Mouse (Mus musculus) MEL (cell line): ENCODE data around the gene H2afy. TPM values are rescaled to one million over a fixed set of nuclear protein-coding genes. Genes with fewer than 3 reads are reported as not detected.
A peak's percentile ranks its signal among the peaks of the same experiment; 100 is the strongest.

Experiments
- DNase-seq: peaks from one replicate; pipeline ENCODE4 v3.0.0; 2011; ENCODE audit warnings: low read depth, low spot score
- H3K27ac ChIP-seq: 2 replicates; pipeline ENCODE4 v1.5.1; 2012; ENCODE audit warnings: low read depth, mild to moderate bottlenecking, control low read depth, low read length, moderate library complexity; ENCODE audit not compliant: control insufficient read depth
- H3K27me3 ChIP-seq, 2 experiments: fragments of 150-350 bp in 1 of 2; sonication (generic) in 1 of 2; 2 replicates each; pipeline ENCODE4 v1.6.1; 2012; ENCODE audit warnings: low read length in 2 of 2, mild to moderate bottlenecking in 2 of 2, improper control_type of control experiment in 1 of 2, moderate library complexity in 1 of 2; ENCODE audit not compliant: insufficient read depth in 2 of 2, control insufficient read depth in 1 of 2
- H3K36me3 ChIP-seq, 2 experiments: 2 replicates each; pipeline ENCODE4 v1.6.1; 2012 to 2014; ENCODE audit warnings: low read length in 2 of 2, improper control_type of control experiment in 1 of 2, inconsistent platforms in 1 of 2, mild to moderate bottlenecking in 1 of 2; ENCODE audit not compliant: insufficient read depth in 2 of 2, control insufficient read depth in 1 of 2
- H3K4me1 ChIP-seq, 2 experiments: fragments of 150-350 bp in 1 of 2; sonication (generic) in 1 of 2; 2 replicates each; pipeline ENCODE4 v1.6.1; 2012; ENCODE audit warnings: low read length in 2 of 2, improper control_type of control experiment in 1 of 2, mild to moderate bottlenecking in 1 of 2; ENCODE audit not compliant: insufficient read depth in 2 of 2, control insufficient read depth in 1 of 2
- H3K4me3 ChIP-seq, 2 experiments: fragments of 150-350 bp in 1 of 2; sonication (generic) in 1 of 2; 2 replicates each; pipeline ENCODE4 v1.5.1; 2012; ENCODE audit warnings: low read depth in 2 of 2, low read length in 2 of 2, mild to moderate bottlenecking in 2 of 2, moderate library complexity in 2 of 2, control low read depth in 1 of 2, improper control_type of control experiment in 1 of 2; ENCODE audit not compliant: control insufficient read depth in 1 of 2, insufficient read depth in 1 of 2
- H3K79me2 ChIP-seq: 2 replicates; pipeline ENCODE4 v1.6.1; 2012; ENCODE audit warnings: mild to moderate bottlenecking, low read length, moderate library complexity; ENCODE audit not compliant: control insufficient read depth, poor library complexity, insufficient read depth
- H3K9ac ChIP-seq: 2 replicates; pipeline ENCODE4 v1.6.1; 2012; ENCODE audit warnings: low read depth, mild to moderate bottlenecking, control low read depth, low read length, moderate library complexity; ENCODE audit not compliant: control insufficient read depth, poor library complexity, severe bottlenecking
- H3K9me3 ChIP-seq: fragments of 150-350 bp; sonication (generic); replicated peaks from 2 replicates; pipeline ENCODE4 v1.6.1; 2012; ENCODE audit warnings: mild to moderate bottlenecking, low read length, improper control_type of control experiment, moderate library complexity; ENCODE audit not compliant: insufficient read depth
- BHLHE40 ChIP-seq: IDR thresholded peaks from 2 replicates; pipeline ENCODE4 v1.6.1; 2012; ENCODE audit warnings: low read depth, mild to moderate bottlenecking, inconsistent platforms, low read length, improper control_type of control experiment, borderline replicate concordance
- E2F4 ChIP-seq: IDR thresholded peaks from 2 replicates; pipeline ENCODE4 v1.6.1; 2011; ENCODE audit warnings: low read depth, low read length, improper control_type of control experiment, borderline replicate concordance
- ELF1 ChIP-seq: IDR thresholded peaks from 2 replicates; pipeline ENCODE4 v1.6.1; 2014; ENCODE audit warnings: low read depth, mild to moderate bottlenecking, inconsistent platforms, low read length, improper control_type of control experiment, moderate library complexity
- KAT2A ChIP-seq: conservative IDR thresholded peaks from 2 replicates; pipeline ENCODE4 v1.6.1; 2012; ENCODE audit warnings: low read depth, low read length, improper control_type of control experiment, inconsistent platforms
- MAZ ChIP-seq: IDR thresholded peaks from 2 replicates; pipeline ENCODE4 v1.6.1; 2012; ENCODE audit warnings: low read depth, mild to moderate bottlenecking, inconsistent platforms, low read length, improper control_type of control experiment
- MXI1 ChIP-seq: IDR thresholded peaks from 2 replicates; pipeline ENCODE4 v1.6.1; 2011; ENCODE audit warnings: mild to moderate bottlenecking, low read depth, low read length, improper control_type of control experiment
- NRF1 ChIP-seq: IDR thresholded peaks from 2 replicates; pipeline ENCODE4 v1.6.1; 2014; ENCODE audit warnings: low read depth, mild to moderate bottlenecking, inconsistent platforms, low read length, improper control_type of control experiment, moderate library complexity; ENCODE audit not compliant: poor library complexity, insufficient read depth, severe bottlenecking
- POLR2A ChIP-seq, 2 experiments: IDR thresholded peaks; 2 replicates each; pipeline ENCODE4 v1.6.1; 2011 to 2012; ENCODE audit warnings: low read length in 2 of 2, mild to moderate bottlenecking in 2 of 2, control low read depth in 1 of 2, improper control_type of control experiment in 1 of 2, low read depth in 1 of 2, moderate library complexity in 1 of 2; ENCODE audit not compliant: control insufficient read depth in 1 of 2, insufficient read depth in 1 of 2, poor library complexity in 1 of 2
- POLR2AphosphoS5 ChIP-seq: IDR thresholded peaks from 2 replicates; pipeline ENCODE4 v1.6.1; 2012; ENCODE audit warnings: low read depth, borderline replicate concordance, mild to moderate bottlenecking, inconsistent platforms, low read length, moderate library complexity, mixed read lengths
- RAD21 ChIP-seq: IDR thresholded peaks from 2 replicates; pipeline ENCODE4 v1.6.1; 2011; ENCODE audit warnings: mild to moderate bottlenecking, low read depth, low read length, improper control_type of control experiment
- RCOR1 ChIP-seq: IDR thresholded peaks from 2 replicates; pipeline ENCODE4 v1.6.1; 2012; ENCODE audit warnings: low read depth, mild to moderate bottlenecking, inconsistent platforms, low read length, improper control_type of control experiment
- SMC3 ChIP-seq: IDR thresholded peaks from 2 replicates; pipeline ENCODE4 v1.6.1; 2011; ENCODE audit warnings: low read depth, low read length, improper control_type of control experiment
- TBP ChIP-seq: IDR thresholded peaks from 2 replicates; pipeline ENCODE4 v1.8.0; 2011; ENCODE audit warnings: low read depth, low read length, improper control_type of control experiment
- ZMIZ1 ChIP-seq: IDR thresholded peaks from 2 replicates; pipeline ENCODE4 v1.6.1; 2012; ENCODE audit warnings: low read depth, mild to moderate bottlenecking, inconsistent platforms, low read length, improper control_type of control experiment, moderate library complexity
- polyA plus RNA-seq, 2 experiments: library from polyadenylated mRNA; stranded (reverse) in 1 of 2; unstranded in 1 of 2; fragments of >175 nt in 1 of 2; fragments of >200 nt in 1 of 2; gene quantifications; 2 replicates each; pipeline versions ENCODE4 v1.2.1 to v1.2.4; 2012; ENCODE audit warnings: low replicate concordance in 2 of 2, low read depth in 1 of 2; ENCODE audit not compliant: insufficient read length in 2 of 2, insufficient read depth in 1 of 2, missing spikeins in 1 of 2
- total RNA-seq: library from RNA; depleted of rRNA; stranded (reverse); fragments of 300-350 nt; gene quantifications from 2 replicates; pipeline ENCODE4 v1.2.3, GENCODE M21; 2012

The H2afy gene
- total and polyA plus RNA-seq, 3 experiments: 159 to 245 TPM; not detected in 1

DNA sequence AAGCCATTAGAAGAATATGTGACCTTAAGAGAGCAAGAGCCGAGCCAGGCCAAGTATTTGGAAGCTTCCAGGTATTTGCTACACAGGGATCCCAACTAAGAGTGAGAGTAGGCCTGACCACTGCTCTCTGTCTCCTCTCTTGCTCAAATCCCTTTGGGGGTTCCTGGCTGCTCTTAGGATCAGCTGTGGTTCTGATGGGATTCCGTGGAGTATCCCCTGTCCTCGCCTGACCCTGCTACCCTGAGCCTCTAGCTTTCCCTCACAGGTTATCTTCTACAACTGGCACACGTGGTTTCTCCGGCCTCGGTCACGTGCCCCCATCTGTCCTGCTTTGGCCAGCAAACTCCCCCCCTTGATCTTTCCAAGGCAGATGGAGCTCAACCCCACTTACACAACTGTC lies 3.2 kb downstream of the H2afy start:
- no peak for TF ChIP-seq TBP
- TF ChIP-seq MXI1: no peak
- no peak for TF ChIP-seq ZMIZ1
- no peak for TF ChIP-seq KAT2A
- peak in 1 of 2 experiments; percentile 8; a peak in 1 of 4 replicates for TF ChIP-seq POLR2A (IDR thresholded peaks at IDR 0.05; ENCODE audit: control insufficient read depth in 1 of 2, insufficient read depth in 1 of 2, low read depth in 1 of 2, low read length in 2 of 2, poor library complexity in 1 of 2)
- TF ChIP-seq RCOR1: no peak
- no peak for TF ChIP-seq POLR2AphosphoS5
- TF ChIP-seq MAZ: no peak
- DNase-seq: no peak
- Histone ChIP-seq H3K79me2 (peaks cover 51% of the 10 kb centered on the region), H3K9ac (no peak overlapping the region), H3K27ac (no peak overlapping the region), H3K36me3 (peaks cover 4 to 5% of the 10 kb centered on the region in 2 experiments), H3K9me3 (no peaks in the 10 kb centered on the region), H3K4me1 (peaks cover 0 to 6% of the 10 kb centered on the region in 2 experiments; a peak in 3 of 4 replicates), H3K27me3 (peaks cover 0 to 2% of the 10 kb centered on the region in 2 experiments; a peak in 2 of 4 replicates), H3K4me3 (no peak overlapping the region)

- no peaks in the 10 kb centered on the region; a peak in 1 of 4 replicates for H3K27me3 ChIP-seq
- H3K9ac ChIP-seq: no peak overlapping the region
- no peak overlapping the region for H3K27ac ChIP-seq
- H3K4me3 ChIP-seq: no peak overlapping the region
- H3K9me3 ChIP-seq: no peaks in the 10 kb centered on the region
- peaks cover 5 to 6% of the 10 kb centered on the region in 2 experiments for H3K36me3 ChIP-seq
- no peak for DNase-seq
- H3K4me1 ChIP-seq: peaks cover 0 to 6% of the 10 kb centered on the region in 2 experiments; a peak in 3 of 4 replicates
- peaks cover 51% of the 10 kb centered on the region for H3K79me2 ChIP-seq
- no peak for TF ChIP-seq POLR2A (IDR thresholded peaks at IDR 0.05; ENCODE audit: control insufficient read depth in 1 of 2, insufficient read depth in 1 of 2, low read depth in 1 of 2, low read length in 2 of 2, poor library complexity in 1 of 2)
- no peak for TF ChIP-seq BHLHE40
- TF ChIP-seq MXI1: no peak
- TF ChIP-seq E2F4: no peak
- no peak for TF ChIP-seq SMC3
- TF ChIP-seq ZMIZ1: no peak
- no peak for TF ChIP-seq NRF1
- TF ChIP-seq ELF1: no peak
- TF ChIP-seq RAD21: no peak
- TF ChIP-seq, all 39 proteins: peak for 0
Observed at GRCm38 (mm10) chr13:56132326-56132936, 3.7 kb downstream of the H2afy start.
